Mouse (Mus musculus) CH12.LX (cell line): ENCODE measurements around the gene Serpina6.

Experiments
- CTCF ChIP-seq, 2 experiments: IDR thresholded peaks in 1 of 2; conservative IDR thresholded peaks in 1 of 2; 2 replicates each; pipeline ENCODE4 v1.5.1; 2011 to 2012; ENCODE audit warnings: low read depth in 2 of 2, low read length in 2 of 2, improper control_type of control experiment in 1 of 2, inconsistent platforms in 1 of 2, mild to moderate bottlenecking in 1 of 2, moderate library complexity in 1 of 2
- GABPA ChIP-seq: IDR thresholded peaks from 2 replicates; pipeline ENCODE4 v1.6.1; 2012; ENCODE audit warnings: low read depth, low read length, improper control_type of control experiment, inconsistent platforms; ENCODE audit not compliant: insufficient replicate concordance
- RAD21 ChIP-seq: IDR thresholded peaks from 2 replicates; pipeline ENCODE4 v1.6.1; 2011; ENCODE audit warnings: low read depth, mild to moderate bottlenecking, low read length, improper control_type of control experiment, moderate library complexity

- TF ChIP-seq CTCF (conservative IDR thresholded peaks at IDR 0.05 in 1 of 2, IDR thresholded peaks at IDR 0.05 in 1 of 2; ENCODE audit: low read depth in 2 of 2, low read length in 2 of 2) (no peak), RAD21 (no peak), GABPA (no peak)
These were observed 41.3 kb downstream of the Serpina6 start for GRCm38 (mm10) chr12:103615734-103616133.
